Mouse (Mus musculus) ovary, postnatal 14 days (tissue): ENCODE data around the gene Akap2.

Experiments
- DNase-seq: peaks from one replicate; pipeline ENCODE4 v3.0.0; 2022; ENCODE audit warnings: low spot score

Gene Akap2

GRCm38 (mm10) chr4:57839343-57839742 is 121.9 kb downstream of the Akap2 start:
- no peak for DNase-seq

DNA sequence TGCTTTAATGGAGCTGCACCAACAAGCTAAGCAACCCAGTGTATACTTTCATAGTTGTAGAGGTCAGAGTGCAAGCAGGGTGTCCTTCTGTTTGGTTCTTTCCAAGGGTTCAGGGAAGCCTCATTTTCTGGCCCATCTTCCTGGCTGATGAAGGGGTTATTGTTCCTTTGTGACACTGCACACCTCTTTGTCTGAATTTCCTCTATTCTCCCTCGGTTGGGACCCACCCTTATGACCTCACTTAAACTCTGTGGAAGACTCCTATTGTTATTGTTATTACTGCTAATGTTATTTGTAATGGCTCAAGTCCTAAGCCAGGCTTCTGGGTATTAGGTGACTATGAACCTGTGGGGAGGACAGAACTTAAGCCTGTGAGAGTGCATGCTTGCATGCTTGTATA is 124.5 kb downstream of the Akap2 start:
- DNase-seq: no peak

DNA sequence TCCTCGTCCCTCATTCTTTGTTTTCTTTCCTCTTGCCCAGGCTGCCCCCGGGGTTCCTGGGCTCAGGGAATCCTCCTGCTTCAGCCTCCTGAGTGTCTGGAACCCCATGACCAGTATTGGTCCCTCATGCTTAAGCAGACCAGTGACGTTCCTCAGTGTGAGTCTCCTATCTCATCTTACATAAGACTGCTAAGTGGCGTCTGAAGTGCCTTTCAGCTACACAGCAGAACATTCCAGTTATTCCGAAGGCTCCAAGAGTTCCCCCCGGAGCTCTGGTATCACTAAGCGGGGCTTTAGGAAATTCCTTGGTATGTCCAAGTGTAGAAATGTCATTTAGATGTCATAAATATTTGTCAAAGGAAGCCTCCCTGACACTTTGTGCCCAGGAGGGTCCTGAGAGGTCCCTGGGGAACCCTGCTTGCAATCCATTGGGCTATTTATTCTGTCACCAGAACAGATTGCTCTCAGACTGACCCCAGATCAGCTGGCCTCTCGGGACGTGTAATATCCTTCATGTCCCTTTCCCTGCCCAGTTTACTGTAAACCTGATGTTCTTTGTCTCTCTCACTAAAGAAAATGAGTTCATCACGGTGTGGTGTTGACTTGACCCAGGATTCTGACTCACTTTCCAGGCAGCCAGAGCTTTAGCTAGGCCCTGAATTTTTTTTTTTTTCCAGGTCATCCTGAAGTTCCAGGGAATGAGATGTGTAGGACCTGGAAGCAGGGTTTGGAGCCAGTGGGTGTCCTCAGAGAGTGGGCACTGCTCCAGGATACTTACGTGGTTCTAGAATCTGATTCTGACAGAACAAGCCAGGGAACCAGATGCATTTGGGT is 125.2 kb downstream of the Akap2 start:
- DNase-seq: no peak

- DNase-seq: peak; percentile 49
Observed at GRCm38 (mm10) chr4:57845031-57845431, 127.6 kb downstream of the Akap2 start.

GRCm38 (mm10) chr4:57845541-57846210 is 128.2 kb downstream of the Akap2 start:
- DNase-seq: no peak

DNA sequence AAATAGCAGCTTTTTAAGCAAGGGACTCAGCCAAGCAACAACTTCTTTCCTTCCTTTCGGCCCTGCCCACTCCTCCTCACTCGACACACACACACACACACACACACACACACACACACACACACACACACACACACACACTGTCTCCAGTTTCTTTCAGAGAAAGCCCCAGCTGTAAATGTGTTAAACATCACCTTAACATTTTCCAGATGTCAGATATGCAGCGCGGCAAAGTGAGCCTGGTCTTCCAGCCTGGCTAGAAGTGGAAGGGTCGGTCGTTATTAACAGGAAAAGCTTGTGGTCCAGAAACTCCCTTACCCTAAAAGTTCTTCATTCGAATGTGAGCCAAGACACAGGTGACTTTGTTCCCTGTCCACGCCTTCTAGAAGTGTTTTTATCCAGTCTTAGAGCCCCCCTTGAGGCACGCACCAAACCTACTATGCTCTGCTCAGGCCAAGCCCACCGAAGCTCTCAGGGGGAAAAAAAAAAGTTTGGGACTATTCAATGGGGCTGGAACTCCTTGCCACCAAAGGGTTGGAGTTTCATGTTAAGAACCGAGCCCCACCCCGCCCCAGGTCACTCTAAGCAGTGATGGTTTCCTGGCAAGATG is 129.0 kb downstream of the Akap2 start:
- DNase-seq: no peak

DNA sequence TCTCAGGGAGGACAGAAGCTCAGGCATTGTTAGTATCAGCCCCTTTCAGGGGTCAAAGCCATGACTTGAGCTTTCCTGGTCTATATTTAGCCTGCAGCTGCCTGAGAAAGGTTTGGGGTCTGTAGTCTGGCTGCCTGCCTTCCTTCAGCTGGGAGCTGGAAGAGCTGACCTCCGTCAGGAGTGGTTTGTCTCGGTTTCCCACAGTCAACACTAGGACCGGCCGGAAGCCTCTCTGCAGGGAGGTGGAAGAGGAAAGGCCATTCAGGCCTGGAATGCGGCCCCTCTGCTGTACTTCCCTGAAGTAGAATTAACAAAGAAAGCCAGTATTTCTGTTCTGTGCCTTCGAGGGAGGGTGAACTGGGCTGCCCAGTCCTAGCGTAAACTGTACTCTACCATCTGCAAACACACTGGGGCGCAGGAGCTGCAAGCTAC is 129.6 kb downstream of the Akap2 start:
- no peak for DNase-seq

- DNase-seq: no peak
Observed at GRCm38 (mm10) chr4:57847676-57848075, 130.2 kb downstream of the Akap2 start.

DNA sequence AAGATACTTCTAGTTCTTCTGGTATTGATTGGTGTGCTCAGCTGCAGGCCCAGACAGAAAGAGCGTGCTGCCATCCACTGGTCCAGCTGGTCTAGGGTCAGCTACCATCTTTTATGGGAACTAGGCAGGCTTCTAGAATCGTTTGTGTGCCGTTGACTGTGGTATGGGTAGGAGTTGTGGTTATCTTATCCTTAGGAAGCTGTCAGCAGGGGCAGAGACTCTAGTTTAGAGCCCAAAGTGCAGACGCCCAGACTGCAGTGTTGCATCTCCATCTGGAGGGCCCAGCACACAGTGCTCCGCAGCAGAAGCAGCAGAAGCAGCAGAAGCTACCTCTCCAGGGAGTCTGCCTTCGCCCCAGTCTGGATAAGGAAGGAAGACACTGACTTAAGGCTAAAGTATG is 132.0 kb downstream of the Akap2 start:
- no peak for DNase-seq

DNA sequence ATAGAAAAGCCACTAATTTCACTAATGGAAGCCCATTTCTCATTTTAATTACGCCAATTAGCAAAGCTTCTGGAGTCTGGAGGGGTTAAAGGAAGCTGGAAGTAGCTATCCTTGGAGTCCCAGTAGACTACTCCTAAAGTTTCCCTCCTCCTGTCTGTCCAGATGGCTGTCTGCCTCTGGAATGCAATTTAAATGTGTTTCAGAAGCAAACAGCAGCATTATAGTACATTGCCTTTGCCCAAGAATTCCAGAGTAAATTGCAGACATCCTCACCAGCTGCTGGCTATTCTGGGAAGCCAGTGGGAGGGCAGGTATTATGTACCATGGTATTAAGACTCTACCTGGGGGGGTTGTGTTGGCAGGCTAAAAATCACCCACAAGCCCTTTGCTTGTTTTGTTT is 134.3 kb downstream of the Akap2 start:
- no peak for DNase-seq

- DNase-seq: no peak
Observed at GRCm38 (mm10) chr4:57852461-57853040, 135.1 kb downstream of the Akap2 start.

GRCm38 (mm10) chr4:57854181-57854580 is 136.7 kb downstream of the Akap2 start:
- no peak for DNase-seq

DNA sequence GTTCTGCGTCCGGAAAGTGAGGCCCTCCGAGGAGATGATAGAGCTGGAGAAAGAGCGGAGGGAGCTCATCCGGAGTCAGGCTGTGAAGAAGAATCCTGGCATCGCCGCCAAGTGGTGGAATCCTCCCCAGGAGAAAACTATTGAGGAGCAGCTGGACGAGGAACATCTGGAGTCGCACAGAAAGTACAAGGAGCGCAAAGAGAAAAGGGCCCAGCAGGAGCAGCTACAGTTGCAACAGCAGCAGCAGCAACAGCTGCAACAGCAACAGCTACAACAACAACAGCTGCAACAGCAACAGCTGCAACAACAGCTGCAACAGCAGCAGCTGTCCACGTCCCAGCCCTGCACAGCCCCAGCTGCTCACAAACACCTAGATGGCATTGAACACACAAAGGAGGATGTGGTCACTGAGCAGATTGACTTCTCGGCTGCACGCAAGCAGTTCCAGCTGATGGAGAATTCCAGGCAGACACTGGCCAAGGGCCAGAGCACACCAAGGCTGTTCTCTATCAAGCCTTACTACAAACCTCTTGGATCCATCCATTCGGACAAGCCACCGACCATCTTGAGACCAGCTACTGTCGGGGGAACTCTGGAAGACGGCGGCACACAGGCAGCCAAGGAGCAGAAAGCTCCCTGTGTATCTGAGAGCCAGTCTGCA is 138.0 kb downstream of the Akap2 start:
- DNase-seq: no peak

GRCm38 (mm10) chr4:57856673-57857072 is 139.2 kb downstream of the Akap2 start:
- no peak for DNase-seq

DNA sequence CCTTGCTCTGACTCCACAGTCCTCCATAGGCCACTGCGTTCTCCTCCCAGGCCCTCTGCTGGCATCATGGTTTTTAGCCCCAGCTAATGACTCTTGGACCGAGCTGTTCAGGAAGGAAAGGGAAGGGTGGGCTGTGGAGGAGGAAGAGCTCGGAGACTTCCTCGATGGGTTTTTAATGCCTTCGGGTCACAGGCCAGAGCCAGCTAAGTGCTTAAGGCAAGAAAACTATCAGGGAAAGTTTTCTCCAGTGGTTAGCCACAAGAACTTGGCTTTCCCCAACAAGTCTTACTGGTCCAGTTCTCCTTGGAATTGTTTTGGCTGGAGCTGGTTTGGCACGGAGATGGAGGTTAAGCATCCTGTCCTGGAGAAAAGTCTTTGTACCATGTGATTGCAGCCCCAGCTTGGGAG is 142.8 kb downstream of the Akap2 start:
- no peak for DNase-seq

- no peak for DNase-seq
Observed at GRCm38 (mm10) chr4:57861166-57861565, 143.7 kb downstream of the Akap2 start.

DNA sequence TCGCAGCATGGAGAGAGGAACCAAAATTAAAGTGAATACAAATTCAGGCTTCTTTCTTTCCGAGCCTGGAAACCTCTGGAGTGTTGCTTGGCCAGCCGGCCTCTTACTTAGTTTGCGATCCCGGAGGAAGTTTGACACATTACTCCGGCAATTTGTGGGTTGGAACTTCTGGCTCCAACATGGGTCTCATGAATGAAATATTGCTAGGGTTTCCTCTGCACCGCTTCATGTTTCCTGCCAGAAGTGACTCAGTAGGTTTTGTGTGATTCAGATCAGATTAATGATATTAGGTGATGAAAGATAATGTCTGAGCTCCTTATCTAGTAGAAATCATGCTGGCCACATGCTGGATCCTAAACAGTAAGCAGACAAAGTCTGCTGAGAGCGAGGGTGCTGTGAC is 144.4 kb downstream of the Akap2 start:
- DNase-seq: no peak

- DNase-seq: no peak
Observed at GRCm38 (mm10) chr4:57862269-57862986, 145.0 kb downstream of the Akap2 start.

- no peak for DNase-seq
Observed at GRCm38 (mm10) chr4:57866088-57866487, 148.6 kb downstream of the Akap2 start.

DNA sequence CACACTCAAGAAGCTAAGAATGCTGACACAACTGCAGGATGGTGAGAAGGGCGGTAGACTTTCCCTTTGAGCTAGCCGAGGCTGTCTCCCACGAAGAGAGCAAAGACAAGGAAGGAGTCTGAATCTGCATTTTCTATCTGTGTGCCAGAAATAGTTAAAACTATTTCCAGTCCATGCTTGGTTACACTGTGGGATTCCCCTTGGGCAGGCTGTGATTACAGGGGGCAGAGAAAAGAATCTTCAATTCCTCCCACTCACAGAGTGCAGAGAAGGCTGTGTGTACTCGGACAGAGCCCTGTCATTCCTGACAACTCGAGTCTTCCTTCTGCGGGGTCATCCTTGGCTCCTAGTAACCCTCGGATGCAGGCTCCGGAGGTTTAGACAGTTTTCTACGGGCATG is 149.5 kb downstream of the Akap2 start:
- DNase-seq: no peak

DNA sequence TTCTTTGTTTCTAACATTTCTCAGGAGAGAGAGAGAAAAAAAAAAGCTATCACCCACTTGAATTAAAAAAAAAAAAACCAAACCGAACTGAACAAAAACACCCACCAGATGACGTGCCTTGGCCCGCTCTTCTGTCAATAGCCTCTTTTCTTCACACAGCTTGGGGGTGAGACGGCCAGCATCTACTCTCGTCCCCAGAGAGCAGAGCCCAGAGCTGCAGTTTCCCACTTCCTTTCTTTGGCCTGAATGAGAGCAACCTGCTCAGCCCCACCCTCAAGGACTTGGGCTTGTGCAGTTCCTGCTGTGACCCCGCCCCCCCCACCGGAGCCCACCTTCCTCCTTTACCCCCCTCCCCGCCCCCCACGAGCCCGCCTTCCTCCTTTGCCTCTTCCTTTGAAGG is 150.0 kb downstream of the Akap2 start:
- no peak for DNase-seq

DNA sequence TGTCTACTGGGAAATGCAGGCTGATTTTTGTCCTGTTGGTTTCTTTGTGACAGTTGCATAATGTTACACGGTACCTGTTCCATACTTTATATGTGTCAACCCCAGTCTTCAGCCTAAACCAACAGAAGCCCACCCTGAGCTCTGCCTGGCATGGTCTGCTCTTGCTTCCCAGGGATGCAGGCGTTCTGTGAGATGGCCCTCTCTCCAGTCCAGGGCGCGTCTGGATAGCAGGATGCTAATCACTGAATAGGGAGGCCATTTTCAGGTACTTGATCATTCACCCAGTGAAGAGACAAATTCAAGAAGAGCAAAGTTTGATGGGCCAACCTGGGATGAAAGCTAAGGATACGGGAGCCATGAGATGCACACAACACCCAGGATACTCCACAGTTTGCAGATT is 161.7 kb downstream of the Akap2 start:
- no peak for DNase-seq
